15 mouse cellular contexts compared by ENCODE assay signal in the genomic region with DNA sequence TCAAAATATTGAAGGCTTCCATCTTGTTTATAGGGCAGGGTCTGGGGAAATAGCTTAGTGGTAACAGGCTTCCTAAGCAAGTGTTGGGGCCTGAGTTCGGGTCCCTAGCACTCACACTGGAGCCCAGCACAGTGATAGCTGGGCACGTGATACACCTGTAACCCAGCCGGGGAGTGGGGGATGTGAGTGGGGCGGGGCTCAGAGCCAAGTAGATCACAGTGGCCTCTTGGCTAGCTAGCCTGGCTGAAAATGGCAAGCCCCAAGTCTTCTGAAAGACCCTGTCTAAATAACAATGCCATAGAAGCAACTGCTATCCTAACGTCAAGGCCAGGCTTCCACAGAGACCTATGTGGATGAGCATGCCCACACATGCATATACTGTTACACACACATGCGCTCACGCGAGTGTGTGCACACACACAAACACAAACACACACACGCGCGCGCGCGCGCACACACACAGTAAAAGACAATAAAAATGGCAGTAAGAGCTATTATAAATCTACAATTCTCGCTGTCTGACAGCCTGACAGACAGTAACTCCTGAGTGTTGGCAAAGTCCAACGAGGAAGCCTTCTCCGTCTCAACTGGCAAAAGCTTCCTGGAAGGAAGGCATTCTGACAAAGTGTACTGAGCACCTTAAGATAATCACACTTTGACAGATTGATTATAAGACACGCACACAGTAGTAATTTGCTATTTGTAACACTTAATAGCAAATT.
"Had no signal": no experiment of that assay in that cellular context is flagged by ENCODE, and none has a peak within 500 bp of the region (broad histone marks: within the 10 kb centered on the region; RNA-seq: fewer than 3 reads in every experiment).

No protein-coding gene starts in this region.

- H3K36me3 ChIP-seq: limb, embryonic 12.5 days; liver, embryonic 13.5 days; lung, embryonic 15.5 days; midbrain, embryonic 13.5 days; neural tube, embryonic 15.5 days had no signal

- H3K27ac ChIP-seq: kidney, postnatal 0 days; left cerebral cortex, adult 2 months; limb, embryonic 12.5 days; liver, embryonic 13.5 days; lung, embryonic 15.5 days; midbrain, embryonic 13.5 days; neural tube, embryonic 15.5 days had no signal

- H3K4me2 ChIP-seq: limb, embryonic 12.5 days; liver, embryonic 13.5 days; lung, embryonic 15.5 days; midbrain, embryonic 13.5 days; neural tube, embryonic 15.5 days had no signal

- DNase-seq: kidney, adult 9 months; kidney, postnatal 36 days; liver, embryonic 13.5 days; liver, postnatal 0 days; lung, postnatal 36 days; spleen, adult 18-20 months; thymus, adult 18-20 months; thymus, postnatal 14 days had no signal

- H3K9ac ChIP-seq: limb, embryonic 12.5 days; liver, embryonic 13.5 days; liver, postnatal 0 days; lung, embryonic 15.5 days; midbrain, embryonic 13.5 days; neural tube, embryonic 15.5 days had no signal

- H3K4me3 ChIP-seq: left cerebral cortex, adult 2 months; limb, embryonic 12.5 days; liver, embryonic 13.5 days; lung, embryonic 15.5 days; midbrain, embryonic 13.5 days; myocyte; neural tube, embryonic 15.5 days had no signal

- H3K9me3 ChIP-seq: limb, embryonic 12.5 days; liver, embryonic 13.5 days; lung, embryonic 15.5 days; midbrain, embryonic 13.5 days; neural tube, embryonic 15.5 days had no signal

- ATAC-seq: liver, postnatal 0 days; midbrain, embryonic 13.5 days had no signal

- H3K4me1 ChIP-seq: limb, embryonic 12.5 days; liver, embryonic 13.5 days; midbrain, embryonic 13.5 days had no signal

- H3K27me3 ChIP-seq: limb, embryonic 12.5 days; liver, embryonic 13.5 days; lung, embryonic 15.5 days; midbrain, embryonic 13.5 days; neural tube, embryonic 15.5 days had no signal
